Mouse (Mus musculus) brain, embryonic 18.5 days (tissue): ENCODE data around the gene Arhgef2.

Experiments
- DNase-seq: peaks from one replicate; pipeline ENCODE4 v3.0.0-alpha.2; 2012; ENCODE audit warnings: low read depth, low spot score

Gene Arhgef2

DNA sequence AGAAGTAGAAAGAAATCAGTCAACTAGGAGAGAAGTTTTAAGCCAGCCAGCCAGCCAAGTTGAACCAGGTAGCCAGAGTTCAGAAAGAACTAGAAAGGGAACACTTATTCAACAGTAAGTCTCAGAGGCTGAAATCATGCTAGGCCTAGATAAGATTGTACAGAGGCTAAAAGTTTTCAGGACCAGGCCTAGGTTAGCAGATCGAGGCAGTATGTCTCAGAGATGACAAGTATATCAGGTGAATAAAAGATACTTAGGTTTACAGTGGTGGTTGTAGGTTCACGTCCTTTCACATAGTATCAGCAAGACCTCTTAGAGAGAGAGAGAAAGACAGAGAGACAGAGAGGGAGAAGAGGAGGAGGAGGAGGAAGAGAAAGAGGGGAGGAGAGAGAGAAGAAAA lies 78.0 kb downstream of the Arhgef2 start:
- DNase-seq: no peak

DNA sequence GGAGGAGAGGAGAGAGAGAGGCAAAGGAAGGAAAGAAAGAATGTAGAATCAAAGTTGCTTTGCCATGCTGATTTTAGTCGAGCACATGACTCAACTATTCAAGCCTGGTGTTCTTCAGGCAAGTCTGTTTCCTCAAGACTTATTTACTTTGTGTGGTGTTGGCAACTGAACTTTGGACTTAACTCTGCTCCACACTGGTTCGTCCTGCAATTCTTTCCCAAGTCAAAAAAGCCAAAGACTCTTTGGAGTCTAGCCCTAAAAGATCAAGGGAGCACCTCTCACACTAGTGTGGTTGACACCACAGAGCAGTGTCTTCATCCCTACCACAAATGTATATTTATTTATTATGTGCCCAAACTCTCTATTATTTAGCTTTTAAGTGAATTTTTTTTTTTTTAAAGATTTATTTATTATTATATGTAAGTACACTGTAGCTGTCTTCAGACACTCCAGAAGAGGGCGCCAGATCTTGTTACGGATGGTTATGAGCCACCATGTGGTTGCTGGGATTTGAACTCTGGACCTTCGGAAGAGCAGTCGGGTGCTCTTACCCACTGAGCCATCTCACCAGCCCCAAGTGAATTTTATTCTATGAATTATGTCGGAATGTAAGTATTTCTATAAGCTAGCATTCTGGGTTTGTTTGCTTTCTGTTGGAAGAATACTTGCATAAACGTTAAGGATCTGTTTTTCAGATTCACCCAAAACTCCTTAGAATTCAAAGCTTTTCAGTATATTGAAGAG lies 78.6 kb downstream of the Arhgef2 start:
- DNase-seq: no peak

DNA sequence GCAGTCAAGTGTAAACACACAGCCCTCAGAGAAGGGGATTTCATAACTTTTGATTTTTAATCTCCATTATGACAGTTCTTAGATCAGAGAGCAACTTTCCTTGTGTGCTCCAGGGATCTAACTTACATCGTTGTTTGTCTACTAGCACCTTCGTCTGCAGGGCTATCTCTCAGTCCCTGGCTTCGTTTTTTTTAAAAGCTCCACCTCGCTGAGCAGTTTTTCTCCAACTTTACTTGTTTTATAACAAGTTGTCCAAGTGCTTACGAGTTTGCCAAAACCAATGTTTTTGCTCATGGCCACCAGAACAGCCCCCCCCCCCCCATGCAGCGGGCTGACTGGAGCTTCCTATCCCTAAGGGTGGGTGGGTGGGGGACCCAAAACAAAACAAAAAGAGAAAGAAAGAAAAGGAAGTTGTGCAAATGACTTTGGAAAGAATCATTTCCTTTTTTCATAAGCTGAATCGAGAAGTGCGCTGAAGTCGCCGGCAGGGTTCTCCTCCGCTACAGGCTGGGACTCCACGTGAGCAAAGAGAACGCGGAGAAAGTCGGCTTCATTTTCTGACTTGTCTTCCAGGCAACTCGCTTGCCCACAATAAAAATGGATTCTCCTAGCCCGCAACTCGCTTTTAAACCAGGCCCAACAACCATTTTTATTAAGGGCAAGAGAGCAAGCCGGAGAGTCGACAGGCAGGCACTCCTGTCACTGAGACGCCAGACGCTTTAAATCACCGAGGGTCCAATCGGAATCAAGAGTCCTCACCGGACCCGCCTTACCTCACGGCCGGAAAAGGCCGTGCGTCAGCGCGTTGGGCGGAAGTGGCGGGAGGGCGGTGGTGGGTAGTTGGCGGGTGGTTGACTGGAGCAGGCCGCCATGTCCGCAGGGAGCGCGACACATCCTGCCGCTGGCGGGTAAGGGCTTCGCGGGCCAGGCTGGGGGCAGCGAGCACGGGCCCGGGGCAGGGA lies 79.5 kb downstream of the Arhgef2 start, which contains the start of gene Khdc4:
Gene Khdc4, plus strand, starts transcription at position 824 of the 962 bp plus-strand sequence.
- DNase-seq: peak; percentile 98

DNA sequence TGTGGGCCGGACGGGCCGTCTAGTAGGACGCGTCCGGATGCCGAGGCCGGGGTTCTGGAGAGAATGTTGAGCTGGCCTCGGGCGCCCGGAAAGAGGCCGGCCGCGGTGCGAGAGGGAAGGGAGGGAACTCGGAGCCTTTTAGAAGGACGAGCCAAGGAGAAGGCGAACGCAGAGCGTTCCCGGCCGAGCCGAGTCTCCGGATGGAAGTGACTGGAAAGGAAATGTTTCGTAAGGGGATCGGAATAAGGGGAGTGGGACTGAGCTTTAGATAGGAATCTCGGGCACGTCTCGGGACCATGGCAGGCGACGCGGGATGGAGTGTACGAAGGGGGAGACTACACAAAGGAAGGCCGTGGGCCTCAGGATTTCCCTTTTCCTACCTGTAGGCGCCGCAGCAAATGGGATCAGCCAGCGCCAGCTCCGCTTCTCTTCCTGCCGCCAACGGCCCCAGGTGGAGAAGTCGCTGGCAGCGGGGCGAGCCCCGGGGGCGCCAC lies 80.2 kb downstream of the Arhgef2 start:
- peak; percentile 18 for DNase-seq

DNA sequence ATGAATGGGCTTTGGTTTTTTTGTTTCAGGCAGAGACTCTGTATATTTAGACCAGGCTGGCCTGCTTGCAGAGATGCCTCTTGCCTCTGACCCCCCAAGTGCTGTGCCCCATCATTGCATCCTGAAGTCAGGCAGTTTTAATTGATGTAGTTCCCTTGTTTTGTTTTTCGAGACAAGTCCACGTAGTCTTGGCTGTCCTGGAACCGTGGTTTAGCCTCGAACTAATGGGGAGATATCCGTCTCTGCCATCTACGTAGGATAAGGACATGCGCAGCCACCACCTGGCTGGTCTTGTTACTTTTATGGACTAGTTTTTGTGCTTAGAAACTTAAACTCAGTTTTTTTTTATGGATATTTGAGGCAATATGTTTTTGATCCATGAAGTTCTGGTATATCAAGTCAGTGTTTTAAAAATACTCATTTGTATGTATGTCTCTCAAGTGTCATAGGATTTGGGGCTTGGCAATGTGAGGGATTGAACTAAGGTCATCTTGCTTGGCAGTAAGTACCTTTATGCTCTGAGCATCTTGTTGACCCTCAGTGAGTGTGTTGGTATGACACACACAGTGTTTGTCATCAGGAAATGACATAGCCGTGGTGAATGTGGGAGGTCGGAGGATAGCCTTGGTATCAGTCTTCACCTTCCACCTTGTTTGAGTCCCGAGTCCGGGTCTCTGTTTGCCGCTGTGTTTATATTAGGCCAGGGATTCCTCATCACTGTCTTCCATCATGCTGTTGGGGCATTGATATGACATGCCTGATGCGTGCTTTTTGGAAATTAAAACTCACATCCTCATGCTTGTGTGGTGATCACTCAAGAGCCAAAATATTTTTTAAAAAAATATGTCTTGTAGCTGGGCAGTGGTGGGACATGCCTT lies 81.2 kb downstream of the Arhgef2 start:
- DNase-seq: no peak

DNA sequence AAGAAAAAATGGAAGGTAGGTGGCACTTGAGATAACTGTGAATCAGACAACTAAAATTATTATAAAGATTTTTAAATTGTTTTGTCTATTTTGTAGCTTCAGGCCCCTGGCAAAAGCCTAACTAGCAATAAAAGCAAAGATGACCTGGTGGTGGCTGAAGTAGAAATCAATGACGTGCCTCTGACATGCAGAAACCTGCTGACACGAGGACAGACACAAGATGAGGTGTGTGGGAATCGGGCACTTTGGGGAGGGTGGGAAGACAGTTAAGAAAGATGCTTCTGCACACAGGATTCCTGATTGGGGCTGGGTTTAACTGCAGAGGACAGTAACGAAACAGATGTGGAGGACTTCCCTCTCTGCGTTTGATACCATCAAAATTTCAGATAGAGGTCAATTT lies 83.3 kb downstream of the Arhgef2 start:
- no peak for DNase-seq

DNA sequence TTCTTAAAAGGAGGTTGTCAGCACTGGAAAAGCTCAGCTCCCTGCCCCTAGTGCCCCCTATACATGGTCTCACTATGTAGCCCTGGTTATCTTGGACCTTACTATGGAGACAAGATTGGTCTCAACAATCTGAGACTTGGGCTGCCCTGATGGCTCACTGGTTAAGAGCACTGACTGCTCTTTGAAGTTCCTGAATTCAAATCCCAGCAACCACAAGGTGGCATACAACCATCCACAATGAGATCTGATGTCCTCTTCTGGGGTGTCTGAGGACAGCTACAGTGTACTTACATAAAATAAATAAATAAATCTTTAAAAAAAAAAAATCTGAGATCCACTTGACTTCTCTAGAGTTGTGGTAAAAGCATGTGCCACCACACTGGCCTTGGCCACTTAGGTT lies 89.8 kb downstream of the Arhgef2 start:
- no peak for DNase-seq
